Mouse (Mus musculus): ENCODE results near the gene Senp5. TPM values are rescaled to one million over a fixed set of nuclear protein-coding genes. Genes with fewer than 3 reads are reported as not detected.

The Senp5 gene
- polyA plus RNA-seq, 1 experiment from 2014 or later, result 13.2 TPM

- Histone ChIP-seq H3K4me2 (ENCODE audit: low read depth, low read length) (peak within 1 kb of the TSS; percentile 73), H3K27ac (ENCODE audit: low read length) (peak within 1 kb of the TSS; percentile 54), H3K9ac (ENCODE audit: low read length) (peak within 1 kb of the TSS; percentile 62), H3K36me3 (ENCODE audit: control insufficient read depth, insufficient read depth, low read length) (no peaks in the 10 kb centered on the region), H3K4me1 (ENCODE audit: control insufficient read depth, insufficient read depth, low read length) (peaks cover 19% of the 10 kb centered on the region), H3K4me3 (replicated peaks; ENCODE audit: low read length) (peak within 1 kb of the TSS; percentile 51), H3K27me3 (ENCODE audit: control insufficient read depth, insufficient read depth, low read length) (peaks cover 26% of the 10 kb centered on the region; the same call in 1 of the 2 replicates), H3K9me3 (replicated peaks; ENCODE audit: control insufficient read depth, low read length) (no peaks in the 10 kb centered on the region)
- 11% methylated on average over 42 of the region's 42 CpGs for WGBS
- ATAC-seq (ENCODE audit: insufficient read depth, low FRiP score), result no peak; the same call in 1 of the 2 replicates
Observed at GRCm38 (mm10) chr16:31933751-31934549, 69.1 kb downstream of the Senp5 start, which contains the start of gene Pigz. TSS of gene Pigz (plus strand) at chr16:31933851.

GRCm38 (mm10) chr16:31932840-31933697, 70.0 kb downstream of the Senp5 start:
- peak; percentile 89 for ATAC-seq (ENCODE audit: insufficient read depth, low FRiP score)
- peak overlapping the region; percentile 54 for H3K27ac ChIP-seq (ENCODE audit: low read length)
- H3K9me3 ChIP-seq (replicated peaks; ENCODE audit: control insufficient read depth, low read length), result no peaks in the 10 kb centered on the region
- peaks cover 19% of the 10 kb centered on the region for H3K4me1 ChIP-seq (ENCODE audit: control insufficient read depth, insufficient read depth, low read length)
- H3K4me3 ChIP-seq (replicated peaks; ENCODE audit: low read length), result peak overlapping the region; percentile 51
- peak overlapping the region; percentile 62 for H3K9ac ChIP-seq (ENCODE audit: low read length)
- H3K27me3 ChIP-seq (ENCODE audit: control insufficient read depth, insufficient read depth, low read length), result peaks cover 26% of the 10 kb centered on the region; the same call in 1 of the 2 replicates
- under 1% methylated on average over 50 of the region's 50 CpGs for WGBS
- peak overlapping the region; percentile 73 for H3K4me2 ChIP-seq (ENCODE audit: low read depth, low read length)
- no peaks in the 10 kb centered on the region for H3K36me3 ChIP-seq (ENCODE audit: control insufficient read depth, insufficient read depth, low read length)

GRCm38 (mm10) chr16:31932255-31932654, 70.8 kb downstream of the Senp5 start:
- no peaks in the 10 kb centered on the region for H3K36me3 ChIP-seq (ENCODE audit: control insufficient read depth, insufficient read depth, low read length)
- no peak overlapping the region for H3K9ac ChIP-seq (ENCODE audit: low read length)
- 63% methylated on average over 5 of the region's 5 CpGs for WGBS
- peak overlapping the region; percentile 73; the same call in 1 of the 2 replicates for H3K4me2 ChIP-seq (ENCODE audit: low read depth, low read length)
- H3K27ac ChIP-seq (ENCODE audit: low read length), result no peak overlapping the region
- no peak for ATAC-seq (ENCODE audit: insufficient read depth, low FRiP score)
- no peaks in the 10 kb centered on the region for H3K9me3 ChIP-seq (replicated peaks; ENCODE audit: control insufficient read depth, low read length)
- peaks cover 26% of the 10 kb centered on the region; the same call in 1 of the 2 replicates for H3K27me3 ChIP-seq (ENCODE audit: control insufficient read depth, insufficient read depth, low read length)
- no peak overlapping the region for H3K4me3 ChIP-seq (replicated peaks; ENCODE audit: low read length)
- peaks cover 19% of the 10 kb centered on the region for H3K4me1 ChIP-seq (ENCODE audit: control insufficient read depth, insufficient read depth, low read length)

GRCm38 (mm10) chr16:31931330-31931729, 71.8 kb downstream of the Senp5 start:
- H3K9ac ChIP-seq (ENCODE audit: low read length), result no peak overlapping the region
- H3K9me3 ChIP-seq (replicated peaks; ENCODE audit: control insufficient read depth, low read length), result no peaks in the 10 kb centered on the region
- H3K27ac ChIP-seq (ENCODE audit: low read length), result no peak overlapping the region
- no peaks in the 10 kb centered on the region for H3K36me3 ChIP-seq (ENCODE audit: control insufficient read depth, insufficient read depth, low read length)
- no peak for ATAC-seq (ENCODE audit: insufficient read depth, low FRiP score)
- H3K4me1 ChIP-seq (ENCODE audit: control insufficient read depth, insufficient read depth, low read length), result peaks cover 19% of the 10 kb centered on the region
- peaks cover 25% of the 10 kb centered on the region; the same call in 1 of the 2 replicates for H3K27me3 ChIP-seq (ENCODE audit: control insufficient read depth, insufficient read depth, low read length)
- 46% methylated on average over 17 of the region's 17 CpGs for WGBS
- no peak overlapping the region for H3K4me3 ChIP-seq (replicated peaks; ENCODE audit: low read length)
- H3K4me2 ChIP-seq (ENCODE audit: low read depth, low read length), result peak overlapping the region; percentile 10; the same call in 1 of the 2 replicates

GRCm38 (mm10) chr16:31927412-31927811, 75.7 kb downstream of the Senp5 start:
- Histone ChIP-seq H3K4me1 (ENCODE audit: control insufficient read depth, insufficient read depth, low read length) (no peaks in the 10 kb centered on the region), H3K4me2 (ENCODE audit: low read depth, low read length) (no peak overlapping the region), H3K27ac (ENCODE audit: low read length) (no peak overlapping the region), H3K4me3 (replicated peaks; ENCODE audit: low read length) (no peak overlapping the region), H3K36me3 (ENCODE audit: control insufficient read depth, insufficient read depth, low read length) (no peaks in the 10 kb centered on the region), H3K9me3 (replicated peaks; ENCODE audit: control insufficient read depth, low read length) (no peaks in the 10 kb centered on the region), H3K9ac (ENCODE audit: low read length) (no peak overlapping the region), H3K27me3 (ENCODE audit: control insufficient read depth, insufficient read depth, low read length) (no peaks in the 10 kb centered on the region)
- no peak for ATAC-seq (ENCODE audit: insufficient read depth, low FRiP score)
- WGBS, result 79% methylated on average over 5 of the region's 5 CpGs

- no peak for ATAC-seq (ENCODE audit: insufficient read depth, low FRiP score)
- WGBS, result 72% methylated on average over 13 of the region's 13 CpGs
- H3K27ac ChIP-seq (ENCODE audit: low read length), result no peak overlapping the region; the same call in 1 of the 2 replicates
Observed at GRCm38 (mm10) chr16:31926547-31927182, 76.4 kb downstream of the Senp5 start.

GRCm38 (mm10) chr16:31926091-31926490, 77.0 kb downstream of the Senp5 start:
- Histone ChIP-seq H3K4me3 (replicated peaks; ENCODE audit: low read length) (no peak overlapping the region), H3K4me1 (ENCODE audit: control insufficient read depth, insufficient read depth, low read length) (no peaks in the 10 kb centered on the region), H3K36me3 (ENCODE audit: control insufficient read depth, insufficient read depth, low read length) (no peaks in the 10 kb centered on the region), H3K9me3 (replicated peaks; ENCODE audit: control insufficient read depth, low read length) (no peaks in the 10 kb centered on the region), H3K27ac (ENCODE audit: low read length) (no peak overlapping the region), H3K9ac (ENCODE audit: low read length) (no peak overlapping the region), H3K4me2 (ENCODE audit: low read depth, low read length) (no peak overlapping the region), H3K27me3 (ENCODE audit: control insufficient read depth, insufficient read depth, low read length) (no peaks in the 10 kb centered on the region)
- 63% methylated on average over 6 of the region's 6 CpGs for WGBS
- ATAC-seq (ENCODE audit: insufficient read depth, low FRiP score), result no peak

More at GRCm38 (mm10) chr16:31926547-31927182, 76.4 kb downstream of the Senp5 start:
- H3K4me2 ChIP-seq (ENCODE audit: low read depth, low read length), result no peak overlapping the region
- H3K4me3 ChIP-seq (replicated peaks; ENCODE audit: low read length), result no peak overlapping the region
- no peaks in the 10 kb centered on the region for H3K4me1 ChIP-seq (ENCODE audit: control insufficient read depth, insufficient read depth, low read length)
- no peak overlapping the region for H3K9ac ChIP-seq (ENCODE audit: low read length)
- no peaks in the 10 kb centered on the region for H3K27me3 ChIP-seq (ENCODE audit: control insufficient read depth, insufficient read depth, low read length)
- no peaks in the 10 kb centered on the region for H3K9me3 ChIP-seq (replicated peaks; ENCODE audit: control insufficient read depth, low read length)
- H3K36me3 ChIP-seq (ENCODE audit: control insufficient read depth, insufficient read depth, low read length), result no peaks in the 10 kb centered on the region

- no peak overlapping the region for H3K27ac ChIP-seq (ENCODE audit: low read length)
- no peaks in the 10 kb centered on the region for H3K27me3 ChIP-seq (ENCODE audit: control insufficient read depth, insufficient read depth, low read length)
- no peak overlapping the region for H3K9ac ChIP-seq (ENCODE audit: low read length)
- WGBS, result 75% methylated on average over 6 of the region's 6 CpGs
- no peaks in the 10 kb centered on the region for H3K36me3 ChIP-seq (ENCODE audit: control insufficient read depth, insufficient read depth, low read length)
- no peak overlapping the region for H3K4me3 ChIP-seq (replicated peaks; ENCODE audit: low read length)
- no peaks in the 10 kb centered on the region for H3K9me3 ChIP-seq (replicated peaks; ENCODE audit: control insufficient read depth, low read length)
- ATAC-seq (ENCODE audit: insufficient read depth, low FRiP score), result no peak
- no peak overlapping the region for H3K4me2 ChIP-seq (ENCODE audit: low read depth, low read length)
- H3K4me1 ChIP-seq (ENCODE audit: control insufficient read depth, insufficient read depth, low read length), result no peaks in the 10 kb centered on the region
Observed at GRCm38 (mm10) chr16:31924368-31924767, 78.7 kb downstream of the Senp5 start.

Measured in stomach, embryonic 16.5 days (tissue).